Mouse (Mus musculus) embryonic facial prominence, embryonic 15.5 days (tissue): ENCODE results near the gene Tcf12. TPM values are rescaled to one million over a fixed set of nuclear protein-coding genes. Genes with fewer than 3 reads are reported as not detected.

Experiments used
- ATAC-seq: fragments of 200-750 bp; cut with Nextera tagmentation; 2 replicates; pipeline ENCODE4 v1.8.0; 2017; ENCODE audit warnings: low read depth, moderate TSS enrichment; ENCODE audit not compliant: insufficient number of reproducible peaks, low FRiP score, low TSS enrichment
- H3K27ac ChIP-seq: fragments of 300-500 bp; sonication (generic); replicated peaks from 2 replicates; pipeline ENCODE4 v1.5.1; 2015; ENCODE audit warnings: mild to moderate bottlenecking, inconsistent platforms
- H3K27me3 ChIP-seq: fragments of 300-500 bp; sonication (generic); 2 replicates; pipeline ENCODE4 v1.6.1; 2015; ENCODE audit warnings: inconsistent platforms
- H3K36me3 ChIP-seq: fragments of 300-500 bp; sonication (generic); 2 replicates; pipeline ENCODE4 v1.6.1; 2015; ENCODE audit warnings: mild to moderate bottlenecking, inconsistent platforms
- H3K4me1 ChIP-seq: fragments of 300-500 bp; sonication (generic); 2 replicates; pipeline ENCODE4 v1.6.1; 2015; ENCODE audit warnings: inconsistent platforms
- H3K4me2 ChIP-seq: fragments of 300-500 bp; sonication (generic); replicated peaks from 2 replicates; pipeline ENCODE4 v1.6.1; 2015; ENCODE audit warnings: mild to moderate bottlenecking, inconsistent platforms
- H3K4me3 ChIP-seq: fragments of 300-500 bp; sonication (generic); replicated peaks from 2 replicates; pipeline ENCODE4 v1.5.1; 2015; ENCODE audit warnings: mild to moderate bottlenecking, inconsistent platforms
- H3K9ac ChIP-seq: fragments of 300-500 bp; sonication (generic); 2 replicates; pipeline ENCODE4 v1.6.1; 2015; ENCODE audit warnings: inconsistent platforms
- H3K9me3 ChIP-seq: fragments of 300-500 bp; sonication (generic); replicated peaks from 2 replicates; pipeline ENCODE4 v1.6.1; 2016; ENCODE audit warnings: inconsistent platforms
- WGBS: fragments of 180-500 bp; shearing (Covaris S2); methylation state at CpG from one replicate; pipeline ENCODE4 v1.1.7; 2015; 5-methylcytosine and 5-hydroxymethylcytosine counted together
- polyA plus RNA-seq: library from polyadenylated mRNA; unstranded; fragments of >200 nt; fragmentation: Nextera tagmentation; extraction: Ambion mirVana; gene quantifications from 2 replicates; pipeline ENCODE4 v1.2.1, GENCODE M21; 2015

Tcf12 gene
- polyA plus RNA-seq, 1 experiment from 2014 or later = 104 TPM

- Histone ChIP-seq H3K4me3 (no peak overlapping the region), H3K4me1 (peaks cover 19% of the 10 kb centered on the region), H3K27me3 (no peaks in the 10 kb centered on the region), H3K27ac (no peak overlapping the region), H3K36me3 (no peaks in the 10 kb centered on the region), H3K9me3 (no peaks in the 10 kb centered on the region), H3K9ac (no peak overlapping the region), H3K4me2 (no peak overlapping the region)
- 40% methylated on average over 5 of the region's 5 CpGs for WGBS
- ATAC-seq = no peak
Measured at GRCm38 (mm10) chr9:72023274-72023673, 88.4 kb downstream of the Tcf12 start.

GRCm38 (mm10) chr9:72021512-72021911 is 90.2 kb downstream of the Tcf12 start:
- H3K9me3 ChIP-seq = no peaks in the 10 kb centered on the region
- no peak overlapping the region for H3K4me2 ChIP-seq
- no peak for ATAC-seq
- WGBS = 18% methylated on average over 3 of the region's 3 CpGs
- H3K4me3 ChIP-seq = no peak overlapping the region
- H3K9ac ChIP-seq = no peak overlapping the region
- H3K27me3 ChIP-seq = no peaks in the 10 kb centered on the region
- no peaks in the 10 kb centered on the region for H3K36me3 ChIP-seq
- peaks cover 19% of the 10 kb centered on the region for H3K4me1 ChIP-seq
- 0 out of 2 replicates have a peak overlapping the region, but pooled peaks have one; percentile 66 for H3K27ac ChIP-seq

GRCm38 (mm10) chr9:72016021-72016420 is 95.7 kb downstream of the Tcf12 start:
- no peaks in the 10 kb centered on the region for H3K27me3 ChIP-seq
- no peak overlapping the region for H3K27ac ChIP-seq
- H3K4me2 ChIP-seq = no peak overlapping the region
- no peak overlapping the region for H3K4me3 ChIP-seq
- no peaks in the 10 kb centered on the region for H3K9me3 ChIP-seq
- H3K4me1 ChIP-seq = no peaks in the 10 kb centered on the region
- ATAC-seq = no peak
- WGBS = 86% methylated on average over 1 of the region's 1 CpGs
- no peak overlapping the region for H3K9ac ChIP-seq
- no peaks in the 10 kb centered on the region for H3K36me3 ChIP-seq

- Histone ChIP-seq H3K4me2 (no peak overlapping the region), H3K4me1 (no peaks in the 10 kb centered on the region), H3K4me3 (no peak overlapping the region), H3K27me3 (no peaks in the 10 kb centered on the region), H3K36me3 (no peaks in the 10 kb centered on the region), H3K27ac (no peak overlapping the region), H3K9ac (no peak overlapping the region), H3K9me3 (no peaks in the 10 kb centered on the region)
- 74% methylated on average over 4 of the region's 4 CpGs for WGBS
- ATAC-seq = no peak
Measured at GRCm38 (mm10) chr9:72014585-72015381, 96.9 kb downstream of the Tcf12 start.

GRCm38 (mm10) chr9:72013541-72013940 is 98.1 kb downstream of the Tcf12 start:
- Histone ChIP-seq H3K4me1 (no peaks in the 10 kb centered on the region), H3K36me3 (no peaks in the 10 kb centered on the region), H3K4me2 (no peak overlapping the region), H3K9ac (no peak overlapping the region), H3K27me3 (no peaks in the 10 kb centered on the region), H3K4me3 (no peak overlapping the region), H3K9me3 (no peaks in the 10 kb centered on the region), H3K27ac (no peak overlapping the region)
- no peak for ATAC-seq
- WGBS = 92% methylated on average over 1 of the region's 1 CpGs

GRCm38 (mm10) chr9:72008634-72009033 is 103.0 kb downstream of the Tcf12 start:
- H3K27ac ChIP-seq = no peak overlapping the region
- H3K27me3 ChIP-seq = no peaks in the 10 kb centered on the region
- H3K4me2 ChIP-seq = no peak overlapping the region
- H3K9ac ChIP-seq = no peak overlapping the region
- WGBS = 64% methylated on average over 1 of the region's 1 CpGs
- ATAC-seq = no peak
- no peak overlapping the region for H3K4me3 ChIP-seq
- no peaks in the 10 kb centered on the region for H3K36me3 ChIP-seq
- no peaks in the 10 kb centered on the region for H3K4me1 ChIP-seq
- H3K9me3 ChIP-seq = no peaks in the 10 kb centered on the region

- Histone ChIP-seq H3K4me3 (no peak overlapping the region), H3K27me3 (no peaks in the 10 kb centered on the region), H3K4me1 (no peaks in the 10 kb centered on the region), H3K9ac (no peak overlapping the region), H3K4me2 (no peak overlapping the region), H3K9me3 (no peaks in the 10 kb centered on the region), H3K36me3 (no peaks in the 10 kb centered on the region), H3K27ac (no peak overlapping the region)
- ATAC-seq = no peak
- 64% methylated on average over 3 of the region's 3 CpGs for WGBS
Measured at GRCm38 (mm10) chr9:71991147-71991546, 120.5 kb downstream of the Tcf12 start.

- H3K27ac ChIP-seq = no peak overlapping the region
- no peaks in the 10 kb centered on the region for H3K9me3 ChIP-seq
- no peaks in the 10 kb centered on the region for H3K27me3 ChIP-seq
- ATAC-seq = no peak
- no peaks in the 10 kb centered on the region for H3K36me3 ChIP-seq
- no peaks in the 10 kb centered on the region for H3K4me1 ChIP-seq
- H3K9ac ChIP-seq = no peak overlapping the region
- no peak overlapping the region for H3K4me2 ChIP-seq
- no peak overlapping the region for H3K4me3 ChIP-seq
- WGBS = 60% methylated on average over 1 of the region's 1 CpGs
Measured at GRCm38 (mm10) chr9:71990376-71990775, 121.3 kb downstream of the Tcf12 start.

GRCm38 (mm10) chr9:71989663-71990062 is 122.0 kb downstream of the Tcf12 start:
- no peaks in the 10 kb centered on the region for H3K27me3 ChIP-seq
- H3K36me3 ChIP-seq = no peaks in the 10 kb centered on the region
- H3K27ac ChIP-seq = no peak overlapping the region
- 56% methylated on average over 1 of the region's 1 CpGs for WGBS
- H3K4me2 ChIP-seq = no peak overlapping the region
- ATAC-seq = no peak
- no peaks in the 10 kb centered on the region for H3K4me1 ChIP-seq
- H3K9ac ChIP-seq = no peak overlapping the region
- H3K9me3 ChIP-seq = no peaks in the 10 kb centered on the region
- H3K4me3 ChIP-seq = no peak overlapping the region

- H3K4me3 ChIP-seq = no peak overlapping the region
- H3K9me3 ChIP-seq = no peaks in the 10 kb centered on the region
- no peaks in the 10 kb centered on the region for H3K27me3 ChIP-seq
- no peaks in the 10 kb centered on the region for H3K36me3 ChIP-seq
- H3K4me1 ChIP-seq = no peaks in the 10 kb centered on the region
- no peak for ATAC-seq
- no peak overlapping the region for H3K27ac ChIP-seq
- no peak overlapping the region for H3K4me2 ChIP-seq
- 90% methylated on average over 2 of the region's 2 CpGs for WGBS
- H3K9ac ChIP-seq = no peak overlapping the region
Measured at GRCm38 (mm10) chr9:71986716-71987115, 125.0 kb downstream of the Tcf12 start.

- H3K27ac ChIP-seq = no peak overlapping the region
- ATAC-seq = no peak
- H3K36me3 ChIP-seq = no peaks in the 10 kb centered on the region
- no peak overlapping the region for H3K4me2 ChIP-seq
- H3K4me3 ChIP-seq = no peak overlapping the region
- no peaks in the 10 kb centered on the region for H3K9me3 ChIP-seq
- no peak overlapping the region for H3K9ac ChIP-seq
- H3K4me1 ChIP-seq = no peaks in the 10 kb centered on the region
- WGBS = 53% methylated on average over 1 of the region's 1 CpGs
- no peaks in the 10 kb centered on the region for H3K27me3 ChIP-seq
Measured at GRCm38 (mm10) chr9:71982826-71983225, 128.8 kb downstream of the Tcf12 start.

GRCm38 (mm10) chr9:71981071-71981470 is 130.6 kb downstream of the Tcf12 start:
- H3K9ac ChIP-seq = no peak overlapping the region
- H3K27me3 ChIP-seq = no peaks in the 10 kb centered on the region
- no peaks in the 10 kb centered on the region for H3K36me3 ChIP-seq
- no peak overlapping the region for H3K4me3 ChIP-seq
- ATAC-seq = no peak
- WGBS = 93% methylated on average over 3 of the region's 3 CpGs
- peaks cover 4% of the 10 kb centered on the region; the same call in 1 of the 2 replicates for H3K4me1 ChIP-seq
- H3K9me3 ChIP-seq = no peaks in the 10 kb centered on the region
- H3K4me2 ChIP-seq = no peak overlapping the region
- no peak overlapping the region for H3K27ac ChIP-seq
